Mouse (Mus musculus) kidney, embryonic 14.5 days (tissue): ENCODE data around the gene Padi4. TPM values are rescaled to one million over a fixed set of nuclear protein-coding genes. Genes with fewer than 3 reads are reported as not detected.
A peak's percentile ranks its signal among the peaks of the same experiment; 100 is the strongest.

Experiments
- ATAC-seq: fragments of 200-750 bp; cut with Nextera tagmentation; 2 replicates; pipeline ENCODE4 v1.8.0; 2017; ENCODE audit warnings: moderate number of reproducible peaks, mild to moderate bottlenecking, moderate TSS enrichment, moderate library complexity; ENCODE audit not compliant: low FRiP score, low TSS enrichment
- H3K27ac ChIP-seq: fragments of 300-500 bp; sonication (generic); 2 replicates; pipeline ENCODE4 v1.5.1; 2014; ENCODE audit warnings: low read depth, mild to moderate bottlenecking, low read length, moderate library complexity, mixed read lengths
- H3K27me3 ChIP-seq: fragments of 300-500 bp; sonication (generic); 2 replicates; pipeline ENCODE4 v1.6.1; 2014; ENCODE audit warnings: mild to moderate bottlenecking, low read length; ENCODE audit not compliant: control insufficient read depth, insufficient read depth
- H3K36me3 ChIP-seq: fragments of 300-500 bp; sonication (generic); 2 replicates; pipeline ENCODE4 v1.6.1; 2014; ENCODE audit warnings: low read length, mixed read lengths; ENCODE audit not compliant: control insufficient read depth, insufficient read depth
- H3K4me1 ChIP-seq: fragments of 300-500 bp; sonication (generic); 2 replicates; pipeline ENCODE4 v1.6.1; 2014; ENCODE audit warnings: low read length, mixed read lengths; ENCODE audit not compliant: control insufficient read depth, insufficient read depth
- H3K4me2 ChIP-seq: fragments of 300-500 bp; sonication (generic); replicated peaks from 2 replicates; pipeline ENCODE4 v1.6.1; 2014; ENCODE audit warnings: low read depth, mild to moderate bottlenecking, low read length
- H3K4me3 ChIP-seq: fragments of 300-500 bp; sonication (generic); 2 replicates; pipeline ENCODE4 v1.5.1; 2014; ENCODE audit warnings: mild to moderate bottlenecking, low read length
- H3K9ac ChIP-seq: fragments of 300-500 bp; sonication (generic); 2 replicates; pipeline ENCODE4 v1.6.1; 2014; ENCODE audit warnings: low read depth, mild to moderate bottlenecking, low read length, moderate library complexity
- H3K9me3 ChIP-seq: fragments of 300-500 bp; sonication (generic); 2 replicates; pipeline ENCODE4 v1.6.1; 2016; ENCODE audit warnings: low read length; ENCODE audit not compliant: control insufficient read depth
- WGBS: fragments of 180-500 bp; shearing (Covaris S2); extraction: QIAGEN DNeasy Blood & Tissue Kit; methylation state at CpG from one replicate; pipeline ENCODE4 v1.1.7; 2014; 5-methylcytosine and 5-hydroxymethylcytosine counted together
- polyA plus RNA-seq: library from polyadenylated mRNA; unstranded; fragments of >200 nt; fragmentation: Nextera tagmentation; extraction: Ambion mirVana; gene quantifications from 2 replicates; pipeline ENCODE4 v1.2.1, GENCODE M21; 2014

The Padi4 gene
- polyA plus RNA-seq, 1 experiment from 2014 or later = 1.3 TPM

GRCm38 (mm10) chr4:140763158-140763557, 10.9 kb downstream of the Padi4 start:
- no peaks in the 10 kb centered on the region for H3K9me3 ChIP-seq
- H3K4me3 ChIP-seq = no peak overlapping the region
- peak; percentile 48; the same call in 1 of the 2 replicates for ATAC-seq
- H3K4me1 ChIP-seq = 0 out of 2 replicates have a peak, but pooled peaks cover 3% of the 10 kb centered on the region
- no peak overlapping the region for H3K9ac ChIP-seq
- WGBS = 16% methylated on average over 9 of the region's 9 CpGs
- H3K4me2 ChIP-seq = no peak overlapping the region
- H3K36me3 ChIP-seq = no peaks in the 10 kb centered on the region
- H3K27me3 ChIP-seq = 0 out of 2 replicates have a peak, but pooled peaks cover 3% of the 10 kb centered on the region
- H3K27ac ChIP-seq = no peak overlapping the region

GRCm38 (mm10) chr4:140761601-140762000, 12.4 kb downstream of the Padi4 start:
- no peak for ATAC-seq
- 73% methylated on average over 7 of the region's 7 CpGs for WGBS
- Histone ChIP-seq H3K9me3 (no peaks in the 10 kb centered on the region), H3K36me3 (no peaks in the 10 kb centered on the region), H3K9ac (no peak overlapping the region), H3K4me3 (no peak overlapping the region), H3K27me3 (no peaks in the 10 kb centered on the region), H3K4me2 (no peak overlapping the region), H3K27ac (no peak overlapping the region), H3K4me1 (0 out of 2 replicates have a peak, but pooled peaks cover 3% of the 10 kb centered on the region)

GRCm38 (mm10) chr4:140755811-140756210, 18.2 kb downstream of the Padi4 start:
- Histone ChIP-seq H3K4me1 (0 out of 2 replicates have a peak, but pooled peaks cover 3% of the 10 kb centered on the region), H3K4me2 (no peak overlapping the region), H3K27me3 (no peaks in the 10 kb centered on the region), H3K9ac (no peak overlapping the region), H3K9me3 (no peaks in the 10 kb centered on the region), H3K4me3 (no peak overlapping the region), H3K36me3 (no peaks in the 10 kb centered on the region), H3K27ac (no peak overlapping the region)
- WGBS = 85% methylated on average over 3 of the region's 3 CpGs
- ATAC-seq = no peak

- WGBS = 57% methylated on average over 7 of the region's 7 CpGs
- no peak for ATAC-seq
Measured at GRCm38 (mm10) chr4:140753366-140753765, 20.7 kb downstream of the Padi4 start.

GRCm38 (mm10) chr4:140750328-140750727, 23.7 kb downstream of the Padi4 start:
- H3K4me2 ChIP-seq = peak overlapping the region; percentile 17
- H3K36me3 ChIP-seq = no peaks in the 10 kb centered on the region
- H3K27me3 ChIP-seq = no peaks in the 10 kb centered on the region
- no peak overlapping the region for H3K27ac ChIP-seq
- no peak overlapping the region for H3K9ac ChIP-seq
- 8% methylated on average over 19 of the region's 19 CpGs for WGBS
- H3K4me3 ChIP-seq = 0 out of 2 replicates have a peak overlapping the region, but pooled peaks have one; percentile 3
- no peaks in the 10 kb centered on the region for H3K9me3 ChIP-seq
- ATAC-seq = peak; percentile 56; the same call in 1 of the 2 replicates
- peaks cover 4% of the 10 kb centered on the region; the same call in 1 of the 2 replicates for H3K4me1 ChIP-seq

More at GRCm38 (mm10) chr4:140753366-140753765, 20.7 kb downstream of the Padi4 start:
- no peaks in the 10 kb centered on the region for H3K4me1 ChIP-seq
- H3K27ac ChIP-seq = no peak overlapping the region
- no peaks in the 10 kb centered on the region for H3K27me3 ChIP-seq
- no peaks in the 10 kb centered on the region for H3K36me3 ChIP-seq
- no peak overlapping the region for H3K9ac ChIP-seq
- no peak overlapping the region for H3K4me3 ChIP-seq
- no peaks in the 10 kb centered on the region for H3K9me3 ChIP-seq
- no peak overlapping the region for H3K4me2 ChIP-seq

- ATAC-seq = no peak
- peaks cover 4% of the 10 kb centered on the region; the same call in 1 of the 2 replicates for H3K4me1 ChIP-seq
- H3K27ac ChIP-seq = no peak overlapping the region
- H3K9ac ChIP-seq = no peak overlapping the region
- H3K9me3 ChIP-seq = no peaks in the 10 kb centered on the region
- H3K27me3 ChIP-seq = no peaks in the 10 kb centered on the region
- H3K4me2 ChIP-seq = no peak overlapping the region
- no peak overlapping the region for H3K4me3 ChIP-seq
- no peaks in the 10 kb centered on the region for H3K36me3 ChIP-seq
- WGBS = 22% methylated on average over 12 of the region's 12 CpGs
Measured at GRCm38 (mm10) chr4:140747978-140748377, 26.1 kb downstream of the Padi4 start.

GRCm38 (mm10) chr4:140744654-140745053, 29.4 kb downstream of the Padi4 start:
- H3K9ac ChIP-seq = no peak overlapping the region
- no peak for ATAC-seq
- H3K27ac ChIP-seq = no peak overlapping the region
- no peak overlapping the region for H3K4me2 ChIP-seq
- peaks cover 4% of the 10 kb centered on the region; the same call in 1 of the 2 replicates for H3K4me1 ChIP-seq
- no peak overlapping the region for H3K4me3 ChIP-seq
- no peaks in the 10 kb centered on the region for H3K27me3 ChIP-seq
- H3K36me3 ChIP-seq = no peaks in the 10 kb centered on the region
- H3K9me3 ChIP-seq = no peaks in the 10 kb centered on the region
- WGBS = 16% methylated on average over 3 of the region's 3 CpGs

- Histone ChIP-seq H3K4me2 (no peak overlapping the region), H3K9ac (no peak overlapping the region), H3K36me3 (no peaks in the 10 kb centered on the region), H3K9me3 (no peaks in the 10 kb centered on the region), H3K27me3 (no peaks in the 10 kb centered on the region), H3K4me1 (peaks cover 4% of the 10 kb centered on the region; the same call in 1 of the 2 replicates), H3K4me3 (no peak overlapping the region), H3K27ac (no peak overlapping the region)
- 48% methylated on average over 4 of the region's 4 CpGs for WGBS
- ATAC-seq = no peak
Measured at GRCm38 (mm10) chr4:140743086-140743485, 30.9 kb downstream of the Padi4 start.

GRCm38 (mm10) chr4:140742543-140742942, 31.5 kb downstream of the Padi4 start, which contains the start of gene Padi6:
Gene Padi6, minus strand, starts transcription at chr4:140742643.
- WGBS = 67% methylated on average over 2 of the region's 2 CpGs

More at GRCm38 (mm10) chr4:140742543-140742942, 31.5 kb downstream of the Padi4 start, which contains the start of gene Padi6:
- Histone ChIP-seq H3K9me3 (no peaks in the 10 kb centered on the region), H3K9ac (no peak within 1 kb of the TSS), H3K27ac (no peak within 1 kb of the TSS), H3K36me3 (no peaks in the 10 kb centered on the region), H3K4me1 (no peaks in the 10 kb centered on the region; the same call in 1 of the 2 replicates), H3K4me3 (no peak within 1 kb of the TSS), H3K27me3 (no peaks in the 10 kb centered on the region), H3K4me2 (no peak within 1 kb of the TSS)
- ATAC-seq = no peak
